Mouse (Mus musculus) intestine, embryonic 15.5 days (tissue): Measurements from ENCODE around the gene Casp4. TPM values are rescaled to one million over a fixed set of nuclear protein-coding genes. Genes with fewer than 3 reads are reported as not detected.

Experiments used
- ATAC-seq: fragments of 200-750 bp; cut with Nextera tagmentation; 2 replicates; pipeline ENCODE4 v1.8.0; 2017; ENCODE audit warnings: moderate TSS enrichment, moderate library complexity
- H3K27ac ChIP-seq: fragments of 300-500 bp; sonication (generic); 2 replicates; pipeline ENCODE4 v1.5.1; 2015; ENCODE audit warnings: mild to moderate bottlenecking, inconsistent platforms
- H3K27me3 ChIP-seq: fragments of 300-500 bp; sonication (generic); replicated peaks from 2 replicates; pipeline ENCODE4 v1.6.1; 2015; ENCODE audit warnings: inconsistent platforms
- H3K36me3 ChIP-seq: fragments of 300-500 bp; sonication (generic); 2 replicates; pipeline ENCODE4 v1.6.1; 2015; ENCODE audit warnings: inconsistent platforms
- H3K4me1 ChIP-seq: fragments of 300-500 bp; sonication (generic); replicated peaks from 2 replicates; pipeline ENCODE4 v1.6.1; 2015; ENCODE audit warnings: inconsistent platforms
- H3K4me2 ChIP-seq: fragments of 300-500 bp; sonication (generic); replicated peaks from 2 replicates; pipeline ENCODE4 v1.6.1; 2015; ENCODE audit warnings: mild to moderate bottlenecking, inconsistent platforms
- H3K4me3 ChIP-seq: fragments of 300-500 bp; sonication (generic); replicated peaks from 2 replicates; pipeline ENCODE4 v1.5.1; 2015; ENCODE audit warnings: inconsistent platforms
- H3K9ac ChIP-seq: fragments of 300-500 bp; sonication (generic); 2 replicates; pipeline ENCODE4 v1.6.1; 2015; ENCODE audit warnings: inconsistent platforms
- H3K9me3 ChIP-seq: fragments of 300-500 bp; sonication (generic); 2 replicates; pipeline ENCODE4 v1.6.1; 2016; ENCODE audit warnings: inconsistent platforms
- WGBS: fragments of 180-500 bp; shearing (Covaris S2); methylation state at CpG from one replicate; pipeline ENCODE4 v1.1.7; 2015; 5-methylcytosine and 5-hydroxymethylcytosine counted together
- polyA plus RNA-seq: library from polyadenylated mRNA; unstranded; fragments of >200 nt; fragmentation: Nextera tagmentation; extraction: Ambion mirVana; gene quantifications from 2 replicates; pipeline ENCODE4 v1.2.1, GENCODE M21; 2015

Gene Casp4
- 3.2 and 3.6 TPM in 2 replicates for polyA plus RNA-seq

DNA sequence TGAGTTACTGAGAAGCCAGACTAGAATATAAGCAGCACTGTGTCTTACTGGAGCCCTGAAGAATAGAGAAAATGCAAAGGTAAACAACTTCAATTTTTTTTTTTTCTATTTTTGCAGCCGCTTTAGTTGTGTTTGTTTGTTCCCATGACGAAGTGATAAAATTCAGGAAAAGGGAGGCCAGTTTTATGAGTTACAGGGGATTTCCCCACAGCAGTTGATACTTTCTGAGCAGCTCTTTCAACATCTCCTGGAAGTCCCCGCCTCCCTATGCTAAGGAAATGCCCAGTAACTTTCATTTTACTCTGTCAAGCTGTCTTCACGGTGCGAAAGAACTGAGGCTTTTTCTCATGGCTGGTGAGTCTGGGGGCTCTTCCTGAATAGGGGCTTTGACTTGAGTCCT is at the start of gene Casp4:
Gene Casp4 (plus strand): TSS at position 268 of the 400 bp plus-strand sequence.
- no peak within 1 kb of the TSS for H3K27ac ChIP-seq
- peak within 1 kb of the TSS; percentile 42 for H3K4me2 ChIP-seq
- WGBS = 42% methylated on average over 5 of the region's 5 CpGs
- H3K4me1 ChIP-seq = no peaks in the 10 kb centered on the region
- H3K4me3 ChIP-seq = no peak within 1 kb of the TSS
- no peaks in the 10 kb centered on the region for H3K27me3 ChIP-seq
- H3K9ac ChIP-seq = no peak within 1 kb of the TSS
- H3K36me3 ChIP-seq = no peaks in the 10 kb centered on the region
- ATAC-seq = peak; percentile 87
- H3K9me3 ChIP-seq = no peaks in the 10 kb centered on the region

GRCm38 (mm10) chr9:5263951-5264475 is 44.6 kb upstream of the Casp4 start:
- H3K27me3 ChIP-seq = no peaks in the 10 kb centered on the region
- 77% methylated on average over 2 of the region's 2 CpGs for WGBS
- H3K4me1 ChIP-seq = no peaks in the 10 kb centered on the region
- H3K4me2 ChIP-seq = no peak overlapping the region
- H3K9ac ChIP-seq = no peak overlapping the region
- H3K36me3 ChIP-seq = no peaks in the 10 kb centered on the region
- H3K4me3 ChIP-seq = no peak overlapping the region
- no peaks in the 10 kb centered on the region for H3K9me3 ChIP-seq
- no peak for ATAC-seq
- H3K27ac ChIP-seq = no peak overlapping the region

DNA sequence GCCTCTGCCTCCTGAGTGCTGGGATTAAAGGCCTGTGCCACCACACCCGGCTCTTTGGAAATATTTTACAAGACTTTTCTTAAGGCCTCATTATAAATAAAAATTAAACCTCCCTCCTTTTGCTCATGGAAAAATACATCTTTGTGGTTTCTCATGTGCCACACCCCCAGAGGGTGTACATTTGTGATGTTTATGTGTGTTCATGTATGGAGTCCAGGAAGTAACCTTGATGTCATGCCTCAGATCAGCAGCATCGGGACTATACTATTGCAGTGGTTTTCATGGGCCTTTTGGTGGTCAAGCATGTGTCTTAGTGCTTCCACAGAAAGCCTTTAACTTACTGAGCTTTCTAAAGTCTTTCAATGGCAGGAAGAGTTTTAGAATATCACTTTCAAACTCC is 38.4 kb upstream of the Casp4 start:
- Histone ChIP-seq H3K4me2 (no peak overlapping the region), H3K4me3 (no peak overlapping the region), H3K4me1 (0 out of 2 replicates have a peak, but pooled peaks cover 3% of the 10 kb centered on the region), H3K9me3 (no peaks in the 10 kb centered on the region), H3K36me3 (no peaks in the 10 kb centered on the region), H3K27ac (no peak overlapping the region), H3K9ac (no peak overlapping the region), H3K27me3 (no peaks in the 10 kb centered on the region)
- 87% methylated on average over 2 of the region's 2 CpGs for WGBS
- no peak for ATAC-seq

DNA sequence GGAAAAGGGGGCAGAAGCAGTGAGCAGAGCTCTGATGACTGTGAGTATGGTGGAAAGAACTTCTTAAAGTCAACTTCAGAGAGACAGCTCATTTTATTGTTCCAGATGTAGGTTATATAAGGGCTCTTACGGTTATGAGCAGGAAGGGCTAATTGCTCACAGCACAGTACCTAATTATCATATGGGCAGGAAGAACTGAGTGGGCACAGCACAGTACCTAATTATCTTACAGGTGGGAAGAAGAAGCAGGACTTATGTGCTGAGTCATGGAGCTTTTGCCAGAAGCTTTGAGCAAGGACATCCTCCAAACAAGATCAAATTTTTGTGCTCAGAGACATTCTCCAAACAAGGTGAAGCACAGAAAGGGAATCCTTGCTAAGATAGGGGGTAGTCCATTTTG is 37.7 kb upstream of the Casp4 start:
- H3K4me2 ChIP-seq = no peak overlapping the region
- 62% methylated on average over 1 of the region's 1 CpGs for WGBS
- no peaks in the 10 kb centered on the region for H3K36me3 ChIP-seq
- no peak for ATAC-seq
- H3K4me1 ChIP-seq = 0 out of 2 replicates have a peak, but pooled peaks cover 3% of the 10 kb centered on the region
- no peaks in the 10 kb centered on the region for H3K27me3 ChIP-seq
- H3K9me3 ChIP-seq = no peaks in the 10 kb centered on the region
- no peak overlapping the region for H3K4me3 ChIP-seq
- no peak overlapping the region for H3K9ac ChIP-seq
- no peak overlapping the region for H3K27ac ChIP-seq

- no peak overlapping the region for H3K9ac ChIP-seq
- no peak overlapping the region for H3K27ac ChIP-seq
- H3K4me3 ChIP-seq = no peak overlapping the region
- 57% methylated on average over 6 of the region's 6 CpGs for WGBS
- no peaks in the 10 kb centered on the region for H3K36me3 ChIP-seq
- H3K4me1 ChIP-seq = 0 out of 2 replicates have a peak, but pooled peaks cover 3% of the 10 kb centered on the region
- H3K27me3 ChIP-seq = no peaks in the 10 kb centered on the region
- no peaks in the 10 kb centered on the region for H3K9me3 ChIP-seq
- ATAC-seq = no peak
- H3K4me2 ChIP-seq = no peak overlapping the region
These were observed 37.2 kb upstream of the Casp4 start for GRCm38 (mm10) chr9:5271334-5271845.

DNA sequence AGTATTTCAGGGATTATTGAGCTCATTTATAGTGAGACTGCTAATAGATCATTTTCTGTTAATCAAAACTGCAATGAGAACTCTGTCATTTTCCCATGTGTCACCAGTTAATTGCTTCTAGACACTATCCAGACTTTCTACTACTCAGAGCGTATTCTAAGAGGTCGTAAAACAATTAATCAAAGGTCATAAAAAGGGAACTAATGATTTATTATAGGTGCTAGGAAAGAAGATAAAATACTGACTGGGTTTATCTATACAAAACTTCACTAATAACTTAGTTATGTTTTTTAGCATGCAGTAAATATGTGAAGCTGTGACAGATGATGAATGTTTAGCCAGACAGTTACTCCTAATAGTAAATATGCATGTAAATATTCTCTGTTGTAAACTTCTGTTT is 22.6 kb upstream of the Casp4 start:
- ATAC-seq = peak; percentile 81

GRCm38 (mm10) chr9:5286597-5286996 is 22.0 kb upstream of the Casp4 start:
- Histone ChIP-seq H3K36me3 (no peaks in the 10 kb centered on the region), H3K27me3 (no peaks in the 10 kb centered on the region), H3K4me1 (no peaks in the 10 kb centered on the region), H3K4me2 (no peak overlapping the region), H3K4me3 (no peak overlapping the region), H3K27ac (no peak overlapping the region), H3K9me3 (no peaks in the 10 kb centered on the region), H3K9ac (no peak overlapping the region)
- ATAC-seq = peak; percentile 95

More for the DNA sequence above, 22.6 kb upstream of the Casp4 start:
- Histone ChIP-seq H3K9ac (no peak overlapping the region), H3K36me3 (no peaks in the 10 kb centered on the region), H3K27ac (no peak overlapping the region), H3K4me1 (no peaks in the 10 kb centered on the region), H3K4me2 (no peak overlapping the region), H3K4me3 (no peak overlapping the region), H3K27me3 (no peaks in the 10 kb centered on the region), H3K9me3 (no peaks in the 10 kb centered on the region)
- 22% methylated on average over 2 of the region's 2 CpGs for WGBS

DNA sequence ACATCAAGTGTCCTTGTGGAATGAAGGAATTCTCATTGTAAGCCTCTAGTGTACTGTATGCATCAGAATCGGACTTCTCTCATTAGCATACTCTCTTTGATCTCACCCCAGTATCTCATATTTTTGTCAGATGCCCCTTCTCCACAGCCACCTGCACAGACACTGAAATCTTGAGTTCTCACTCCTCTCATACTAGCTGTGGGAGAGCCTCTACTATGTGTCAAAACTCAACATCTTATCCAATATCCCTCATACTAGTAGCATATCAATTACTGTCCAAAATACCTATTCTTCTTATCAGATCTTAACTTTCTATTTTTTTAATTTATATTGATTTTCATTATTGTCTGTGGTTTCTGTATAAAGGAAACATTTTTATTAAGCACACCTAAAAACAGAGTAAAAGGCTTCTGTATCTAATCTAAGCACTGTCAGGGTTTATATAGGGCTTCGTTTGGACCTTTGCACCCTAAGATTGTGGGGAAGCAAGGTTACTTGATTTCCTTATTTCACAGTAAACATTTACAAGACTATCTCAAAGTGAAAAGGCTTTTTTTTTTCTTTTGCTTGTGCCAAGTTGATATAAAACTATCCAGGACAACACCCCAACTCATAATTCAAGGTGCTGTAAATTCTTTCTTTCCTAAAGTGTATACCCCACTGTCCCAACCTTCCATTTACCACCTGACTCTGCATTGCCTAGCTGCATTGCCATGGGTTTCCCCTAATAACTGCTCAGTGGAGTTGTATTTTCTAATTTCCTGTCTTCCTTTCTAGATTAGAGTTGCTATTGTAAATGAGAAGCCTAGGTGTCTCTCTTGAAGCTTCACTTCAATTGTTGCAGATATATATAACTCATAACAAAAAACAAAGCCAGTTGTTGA is 12.0 kb upstream of the Casp4 start:
- H3K4me1 ChIP-seq = no peaks in the 10 kb centered on the region
- 62% methylated on average over 2 of the region's 2 CpGs for WGBS
- peak; percentile 90 for ATAC-seq
- H3K36me3 ChIP-seq = no peaks in the 10 kb centered on the region
- H3K4me2 ChIP-seq = no peak overlapping the region
- no peak overlapping the region for H3K27ac ChIP-seq
- H3K4me3 ChIP-seq = no peak overlapping the region
- no peaks in the 10 kb centered on the region for H3K9me3 ChIP-seq
- H3K9ac ChIP-seq = no peak overlapping the region
- H3K27me3 ChIP-seq = no peaks in the 10 kb centered on the region

DNA sequence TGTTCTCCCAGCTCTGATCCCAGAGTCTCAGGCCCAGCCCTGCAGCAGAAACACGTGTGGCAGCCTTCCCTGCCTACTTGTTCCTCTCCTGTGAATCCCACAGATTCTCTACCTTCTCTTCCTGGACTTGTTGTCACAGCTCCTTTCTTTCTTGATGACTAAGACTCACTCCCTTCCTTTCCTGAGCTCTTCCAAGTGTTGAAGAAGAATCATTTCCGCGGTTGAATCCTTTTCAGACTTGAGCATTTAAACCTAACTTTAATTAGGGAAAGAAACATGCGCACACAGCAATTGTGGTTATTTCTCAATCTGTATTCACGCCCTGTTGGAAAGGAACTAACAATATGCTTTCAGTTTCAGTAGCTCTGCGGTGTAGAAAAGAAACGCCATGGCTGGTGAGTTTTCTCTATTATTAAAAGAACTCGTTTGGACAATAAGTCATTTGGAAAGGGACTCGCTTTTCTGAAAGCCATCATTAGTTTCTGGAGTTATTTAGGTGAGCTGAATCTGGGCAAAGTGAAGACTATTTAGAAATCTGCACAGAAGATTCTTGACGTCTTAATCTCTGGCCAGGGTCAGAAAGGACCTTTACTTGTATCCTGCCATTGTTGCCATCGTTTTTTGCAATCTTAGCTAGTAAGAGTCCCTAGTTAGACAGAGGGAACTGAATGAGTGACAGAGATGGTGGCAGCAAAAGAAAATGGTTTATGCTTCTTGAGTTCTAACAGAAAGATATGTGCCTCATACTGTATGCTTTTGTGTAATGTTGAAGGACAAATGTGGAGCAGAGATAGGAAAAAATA is 10.1 kb upstream of the Casp4 start, which contains the start of gene Casp1:
Gene Casp1 (plus strand): TSS at position 189 of the 803 bp plus-strand sequence.
- no peak within 1 kb of the TSS for H3K4me2 ChIP-seq
- ATAC-seq = 0 out of 2 replicates have a peak, but pooled peaks have one; percentile 31
- no peak within 1 kb of the TSS for H3K4me3 ChIP-seq
- no peaks in the 10 kb centered on the region for H3K27me3 ChIP-seq
- H3K4me1 ChIP-seq = no peaks in the 10 kb centered on the region
- 78% methylated on average over 11 of the region's 11 CpGs for WGBS
- no peak within 1 kb of the TSS for H3K27ac ChIP-seq
- no peaks in the 10 kb centered on the region for H3K9me3 ChIP-seq
- H3K9ac ChIP-seq = no peak within 1 kb of the TSS
- no peaks in the 10 kb centered on the region for H3K36me3 ChIP-seq

DNA sequence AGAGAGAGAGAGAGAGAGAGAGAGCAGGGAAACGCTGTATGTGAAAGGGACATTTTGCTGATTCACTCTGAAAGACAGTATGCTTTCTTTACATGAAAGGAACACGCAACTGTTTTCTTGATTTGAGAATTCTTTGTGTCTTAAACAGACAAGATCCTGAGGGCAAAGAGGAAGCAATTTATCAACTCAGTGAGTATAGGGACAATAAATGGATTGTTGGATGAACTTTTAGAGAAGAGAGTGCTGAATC is 9.6 kb upstream of the Casp4 start:
- H3K4me1 ChIP-seq = no peaks in the 10 kb centered on the region
- 72% methylated on average over 2 of the region's 2 CpGs for WGBS
- H3K36me3 ChIP-seq = no peaks in the 10 kb centered on the region
- no peak for ATAC-seq
- H3K27ac ChIP-seq = no peak overlapping the region
- no peak overlapping the region for H3K4me3 ChIP-seq
- no peak overlapping the region for H3K4me2 ChIP-seq
- no peaks in the 10 kb centered on the region for H3K27me3 ChIP-seq
- no peaks in the 10 kb centered on the region for H3K9me3 ChIP-seq
- no peak overlapping the region for H3K9ac ChIP-seq

- Histone ChIP-seq H3K27ac (no peak overlapping the region), H3K27me3 (no peaks in the 10 kb centered on the region), H3K4me1 (no peaks in the 10 kb centered on the region), H3K36me3 (no peaks in the 10 kb centered on the region), H3K9ac (no peak overlapping the region), H3K4me2 (no peak overlapping the region), H3K9me3 (no peaks in the 10 kb centered on the region), H3K4me3 (no peak overlapping the region)
- ATAC-seq = no peak
These were observed 1.5 kb downstream of the Casp4 start for GRCm38 (mm10) chr9:5310112-5310511.

DNA sequence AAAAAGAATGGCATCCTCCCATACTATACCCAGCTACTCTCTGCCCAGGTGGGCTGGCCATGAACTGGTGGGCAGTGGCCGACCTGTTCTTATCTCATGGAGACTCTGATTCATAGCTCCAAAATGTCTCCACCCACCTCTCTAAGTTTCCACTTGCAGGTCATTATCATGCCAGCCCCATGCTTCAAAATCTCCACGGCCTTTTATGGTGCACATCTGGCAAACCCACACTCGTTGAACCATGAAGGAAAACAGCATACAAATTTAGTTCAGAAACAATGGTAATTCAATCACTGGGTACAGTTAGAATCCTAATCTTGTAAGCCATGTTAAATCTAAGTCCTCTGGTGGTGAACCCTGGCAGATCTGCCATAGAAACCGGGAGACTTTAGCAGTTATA is 2.8 kb downstream of the Casp4 start:
- WGBS = 72% methylated on average over 4 of the region's 4 CpGs
- Histone ChIP-seq H3K36me3 (no peaks in the 10 kb centered on the region), H3K9me3 (no peaks in the 10 kb centered on the region), H3K4me3 (no peak overlapping the region), H3K4me2 (no peak overlapping the region), H3K27ac (no peak overlapping the region), H3K27me3 (no peaks in the 10 kb centered on the region), H3K4me1 (no peaks in the 10 kb centered on the region), H3K9ac (no peak overlapping the region)
- ATAC-seq = no peak
